Mouse (Mus musculus): ENCODE measurements at regions not wholly inside any gene's neighbourhood (a gene's known extent, or its start where the extent isn't known, plus 50 kb on each side); places are given as distances from the start of the nearest gene placed in this dataset.
A peak's percentile ranks its signal among the peaks of the same experiment; 100 is the strongest.
"Not testable (repeated sequence)": the region's sequence is repeated elsewhere in the genome, so short reads cannot be mapped to it uniquely, and the experiment has no call there.

DNA sequence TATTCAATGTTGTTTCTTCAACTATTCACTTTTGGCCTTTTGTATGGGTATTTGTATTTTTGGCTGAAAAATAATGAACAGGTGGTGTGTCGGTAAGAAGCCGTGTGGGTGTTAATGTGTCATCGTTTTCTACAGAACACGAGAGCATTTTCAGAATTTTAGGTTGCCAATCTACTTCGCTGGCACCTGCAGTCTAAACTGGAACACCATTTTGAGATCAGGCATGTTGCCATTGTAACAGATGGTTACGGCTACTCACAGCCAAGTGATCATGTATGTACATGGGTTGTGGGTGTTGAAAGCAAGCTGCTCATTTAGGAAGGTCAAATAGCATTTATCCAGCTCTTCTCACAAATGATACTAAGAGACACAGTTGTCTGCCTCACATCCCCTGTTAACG lies 167.2 kb upstream of the Gm21833 start:
- peak; percentile 15 for DNase-seq

DNA sequence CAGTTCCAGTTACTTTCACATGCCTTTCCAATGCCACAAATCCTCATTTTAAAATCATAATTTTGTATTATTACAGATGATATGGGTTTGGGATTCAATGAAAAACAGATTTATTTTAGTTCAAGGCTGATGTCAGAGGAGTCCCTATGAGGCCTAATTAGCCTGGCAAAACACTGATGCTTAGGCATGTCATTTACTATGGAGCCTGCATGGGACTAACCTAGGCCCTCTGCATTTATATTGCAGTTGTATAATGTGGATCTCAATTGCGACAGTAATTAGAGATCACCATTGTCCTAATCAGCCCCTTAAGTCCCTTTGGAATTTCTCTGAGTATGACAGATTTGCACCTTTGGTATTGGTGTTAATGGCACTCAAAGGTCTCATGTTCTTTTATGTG lies 153.3 kb upstream of the Gm21833 start:
- no peak for DNase-seq

DNA sequence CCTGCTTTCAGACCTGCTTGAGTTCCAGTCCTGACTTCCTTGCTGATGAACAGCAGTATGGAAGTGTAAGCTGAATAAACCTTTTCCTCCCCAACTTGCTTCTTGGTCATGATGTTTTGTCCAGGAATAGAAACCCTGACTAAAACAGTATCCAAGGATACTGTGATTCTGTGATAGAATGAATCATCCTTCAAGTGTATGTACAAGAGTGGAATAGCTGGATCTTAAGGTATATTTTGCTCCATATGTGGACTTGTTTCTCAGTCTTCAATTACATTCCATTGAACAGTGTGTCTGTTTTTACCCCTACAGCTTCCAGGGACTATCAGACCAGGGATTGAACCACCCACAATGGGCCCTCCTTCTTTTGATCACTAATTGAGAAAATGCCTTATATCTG lies 145.1 kb upstream of the Gm21833 start:
- DNase-seq, result not testable (repeated sequence)

DNA sequence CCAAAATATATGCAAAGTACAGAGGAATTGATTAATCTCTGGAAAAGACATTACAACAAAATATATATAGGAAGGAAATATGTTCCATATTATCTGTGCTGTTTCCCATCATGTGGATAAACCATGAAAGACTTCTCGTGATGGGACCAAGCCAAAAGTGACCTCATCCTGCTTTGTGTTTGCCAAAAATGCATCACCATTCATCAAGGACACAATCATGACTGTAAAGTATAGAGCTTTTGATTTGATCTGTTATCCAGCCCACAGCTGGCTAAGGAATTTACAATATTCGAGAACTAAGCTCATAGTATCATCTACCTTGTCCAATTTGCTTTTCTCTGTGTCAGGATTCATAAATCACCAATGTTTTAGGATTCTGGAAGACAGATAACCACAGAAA lies 127.3 kb upstream of the Gm21833 start:
- DNase-seq, result no peak

DNA sequence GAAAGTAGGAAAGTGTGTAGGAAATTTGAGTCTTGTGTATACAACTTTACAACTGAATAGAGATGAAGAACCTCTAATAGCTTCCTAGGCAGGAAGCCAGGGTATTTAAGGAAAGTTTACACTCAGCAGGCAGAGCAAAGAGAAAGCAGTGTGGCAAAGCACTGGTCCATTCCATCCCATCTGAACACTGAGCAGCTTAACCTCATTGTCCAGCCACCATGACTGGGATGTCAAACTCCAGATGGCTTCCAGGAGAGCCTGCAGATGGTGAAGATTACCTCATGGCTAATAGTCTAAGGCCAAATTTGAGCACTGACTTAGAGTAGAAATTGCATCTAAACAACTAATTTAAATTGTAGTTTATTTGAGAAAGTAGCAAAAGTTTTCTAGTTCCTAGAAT lies 117.0 kb upstream of the Gm21833 start:
- DNase-seq, result no peak

DNA sequence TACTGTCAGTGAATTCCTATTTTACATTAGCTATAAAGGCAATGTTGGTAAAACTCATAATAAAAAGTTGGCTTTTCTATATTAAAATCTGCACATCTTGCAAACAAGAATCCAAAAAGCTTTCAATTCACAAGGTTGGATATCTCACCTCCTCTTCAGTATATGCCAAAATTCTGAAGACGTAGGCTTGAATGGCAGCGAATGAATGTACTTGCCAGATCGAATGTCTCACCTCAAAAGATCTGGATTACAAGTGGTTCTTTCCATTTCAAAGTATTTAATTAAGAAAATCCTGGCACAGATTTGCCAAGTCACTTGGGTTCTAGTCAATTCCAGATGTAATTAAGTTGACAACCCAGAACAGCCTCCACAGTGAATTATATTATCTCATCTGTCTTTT lies 94.1 kb upstream of the Gm21833 start:
- no peak for DNase-seq

DNA sequence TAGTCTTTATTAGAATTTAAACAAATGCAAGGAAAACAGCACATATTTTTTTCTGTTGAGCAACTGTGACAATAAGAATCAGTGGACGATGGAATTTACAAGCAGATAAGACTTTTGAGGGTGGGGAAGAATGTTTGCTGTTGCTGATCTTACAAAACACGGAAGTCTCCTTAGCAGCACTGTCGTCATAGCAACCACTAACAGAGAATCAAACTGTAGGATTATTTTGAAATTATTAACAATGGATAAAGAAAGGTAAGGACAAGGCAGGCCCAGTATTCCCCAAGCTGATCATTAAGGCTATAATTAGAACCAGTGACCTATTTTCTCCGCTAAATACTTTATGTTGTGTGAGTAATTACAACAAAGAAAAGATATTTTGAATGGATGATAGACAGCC lies 69.7 kb upstream of the Gm21833 start:
- no peak for DNase-seq

Data from right cerebral cortex, postnatal 25 days (tissue).